Mouse (Mus musculus): ENCODE measurements around the gene Krt71. TPM values are rescaled to one million over a fixed set of nuclear protein-coding genes. Genes with fewer than 3 reads are reported as not detected.

The Krt71 gene
- not detected for total RNA-seq (2022)

- DNase-seq (ENCODE audit: low spot score in 2 of 2) = no peak
These were observed at the start of gene Krt71 for GRCm38 (mm10) chr15:101742711-101743110. TSS of gene Krt71 (minus strand) at chr15:101743109.

- no peak for DNase-seq (ENCODE audit: low spot score in 2 of 2)
These were observed 48.0 kb upstream of the Krt71 start for GRCm38 (mm10) chr15:101790867-101791266.

GRCm38 (mm10) chr15:101786360-101786759 lies 43.5 kb upstream of the Krt71 start, which contains the start of gene Krt72:
TSS of gene Krt72 (minus strand) at chr15:101786460.
- no peak for DNase-seq (ENCODE audit: low spot score in 2 of 2)

GRCm38 (mm10) chr15:101773420-101773819 lies 30.5 kb upstream of the Krt71 start:
- DNase-seq (ENCODE audit: low spot score in 2 of 2) = no peak

GRCm38 (mm10) chr15:101772711-101773081 lies 29.8 kb upstream of the Krt71 start:
- DNase-seq (ENCODE audit: low spot score in 2 of 2) = peak; percentile 56 to 98

- peak in 1 of 2 experiments; percentile 12 for DNase-seq (ENCODE audit: low spot score in 2 of 2)
These were observed 29.3 kb upstream of the Krt71 start for GRCm38 (mm10) chr15:101772080-101772710.

- no peak for DNase-seq (ENCODE audit: low spot score in 2 of 2)
These were observed 27.3 kb upstream of the Krt71 start for GRCm38 (mm10) chr15:101770226-101770625.

- DNase-seq (ENCODE audit: low spot score in 2 of 2) = no peak
These were observed 5.1 kb downstream of the Krt71 start for GRCm38 (mm10) chr15:101737786-101738185.

- no peak for DNase-seq (ENCODE audit: low spot score in 2 of 2)
These were observed 12.3 kb downstream of the Krt71 start for GRCm38 (mm10) chr15:101730653-101731052.

- no peak for DNase-seq (ENCODE audit: low spot score in 2 of 2)
These were observed 18.2 kb downstream of the Krt71 start for GRCm38 (mm10) chr15:101724686-101725085.

- no peak for DNase-seq (ENCODE audit: low spot score in 2 of 2)
These were observed 27.1 kb downstream of the Krt71 start for GRCm38 (mm10) chr15:101715831-101716230.

GRCm38 (mm10) chr15:101714356-101714755 lies 28.6 kb downstream of the Krt71 start:
- DNase-seq (ENCODE audit: low spot score in 2 of 2) = no peak

- DNase-seq (ENCODE audit: low spot score in 2 of 2) = no peak
These were observed 29.2 kb downstream of the Krt71 start for GRCm38 (mm10) chr15:101713731-101714130.

- DNase-seq (ENCODE audit: low spot score in 2 of 2) = no peak
These were observed 30.2 kb downstream of the Krt71 start, which contains the start of gene Krt5 for GRCm38 (mm10) chr15:101712720-101713119. TSS of gene Krt5 (minus strand) at chr15:101712898.

- no peak for DNase-seq (ENCODE audit: low spot score in 2 of 2)
These were observed 34.2 kb downstream of the Krt71 start for GRCm38 (mm10) chr15:101708683-101709082.

- no peak for DNase-seq (ENCODE audit: low spot score in 2 of 2)
These were observed 35.5 kb downstream of the Krt71 start for GRCm38 (mm10) chr15:101707454-101707853.

- no peak for DNase-seq (ENCODE audit: low spot score in 2 of 2)
These were observed 38.8 kb downstream of the Krt71 start for GRCm38 (mm10) chr15:101704066-101704465.

- no peak for DNase-seq (ENCODE audit: low spot score in 2 of 2)
These were observed 40.5 kb downstream of the Krt71 start for GRCm38 (mm10) chr15:101702380-101702779.

- DNase-seq (ENCODE audit: low spot score in 2 of 2) = no peak
These were observed 43.0 kb downstream of the Krt71 start for GRCm38 (mm10) chr15:101699866-101700265.

GRCm38 (mm10) chr15:101699192-101699591 lies 43.7 kb downstream of the Krt71 start:
- no peak for DNase-seq (ENCODE audit: low spot score in 2 of 2)

GRCm38 (mm10) chr15:101697326-101698188 lies 45.4 kb downstream of the Krt71 start:
- no peak for DNase-seq (ENCODE audit: low spot score in 2 of 2)

- DNase-seq (ENCODE audit: low spot score in 2 of 2) = no peak
These were observed 48.7 kb downstream of the Krt71 start, which contains the start of gene Krt6a for GRCm38 (mm10) chr15:101694207-101694606. TSS of gene Krt6a (minus strand) at chr15:101694307.
